10 mouse cellular contexts compared by ENCODE assay signal in the genomic region with DNA sequence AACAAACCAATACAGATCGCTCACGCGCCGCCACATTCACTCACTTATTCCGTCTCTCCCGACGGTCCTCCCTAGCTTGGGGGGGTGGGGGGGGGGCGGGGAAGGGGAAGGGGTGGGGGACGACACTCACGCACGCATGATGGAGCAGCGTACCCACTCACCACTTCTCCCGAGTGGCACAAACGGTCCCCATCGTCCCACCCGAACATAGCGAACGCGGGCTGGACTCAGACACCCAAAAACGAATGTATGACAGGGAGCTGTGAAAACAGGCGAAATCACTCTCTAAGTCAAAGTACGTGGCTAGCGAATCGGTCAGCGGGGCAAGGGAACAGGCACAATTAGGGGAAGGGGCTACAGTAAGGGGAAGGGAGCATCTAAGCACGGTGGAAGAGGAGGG. TPM values are rescaled to one million over a fixed set of nuclear protein-coding genes. Genes with fewer than 3 reads are reported as not detected.
DNase-seq lines count a peak whose midpoint lies in the region; ATAC-seq lines count a peak whose summit lies in the region.
"Had no signal": no experiment of that assay in that cellular context is flagged by ENCODE, and none has a peak within 500 bp of the region (broad histone marks: within the 10 kb centered on the region; RNA-seq: fewer than 3 reads in every experiment).

No protein-coding gene starts in this region.

- H3K4me1 ChIP-seq in intestine, embryonic 14.5 days (replicated peaks; ENCODE audit: control insufficient read depth, insufficient read depth, low read length) = no peaks in the 10 kb centered on the region
- H3K4me1 ChIP-seq in intestine, embryonic 16.5 days (ENCODE audit: control insufficient read depth, insufficient read depth, low read length) = no peaks in the 10 kb centered on the region
- H3K4me1 ChIP-seq: embryonic facial prominence, embryonic 12.5 days; limb, embryonic 12.5 days had no signal

- H3K4me3 ChIP-seq in intestine, embryonic 14.5 days (ENCODE audit: low read depth, low read length) = no peak overlapping the region
- no peak overlapping the region for H3K4me3 ChIP-seq in intestine, embryonic 16.5 days (ENCODE audit: low read length)
- H3K4me3 ChIP-seq: embryonic facial prominence, embryonic 12.5 days; limb, embryonic 12.5 days had no signal

- no peak for ATAC-seq in intestine, embryonic 14.5 days (replicated peaks; ENCODE audit: low FRiP score, low TSS enrichment, low read depth)
- ATAC-seq in intestine, embryonic 16.5 days = no peak

- H3K27ac ChIP-seq in intestine, embryonic 14.5 days (ENCODE audit: low read depth) = no peak overlapping the region
- no peak overlapping the region for H3K27ac ChIP-seq in intestine, embryonic 16.5 days (ENCODE audit: low read length)
- H3K27ac ChIP-seq: embryonic facial prominence, embryonic 12.5 days; limb, embryonic 12.5 days had no signal

- no peak overlapping the region for H3K9ac ChIP-seq in intestine, embryonic 14.5 days (ENCODE audit: low read length)
- H3K9ac ChIP-seq in intestine, embryonic 16.5 days (ENCODE audit: low read depth, low read length) = no peak overlapping the region
- H3K9ac ChIP-seq: embryonic facial prominence, embryonic 12.5 days; limb, embryonic 12.5 days had no signal

- DNase-seq in intestine, embryonic 14.5 days (ENCODE audit: low spot score) = peak; percentile 100
- peak; percentile 52 for DNase-seq in testis, postnatal 10 days (ENCODE audit: low spot score)
- no peak for DNase-seq in testis, postnatal 14 days (ENCODE audit: low spot score)
- peak; percentile 89 for DNase-seq in embryo, embryonic 10.5 days (ENCODE audit: low spot score)
- peak; percentile 73 for DNase-seq in retina, embryonic 14.5 days (ENCODE audit: low spot score)
- no peak for DNase-seq in urinary bladder, adult 2 months (ENCODE audit: low spot score)

- no peaks in the 10 kb centered on the region for H3K27me3 ChIP-seq in intestine, embryonic 14.5 days (replicated peaks; ENCODE audit: control insufficient read depth, insufficient read depth, low read length)
- H3K27me3 ChIP-seq in intestine, embryonic 16.5 days (replicated peaks; ENCODE audit: control insufficient read depth, insufficient read depth, low read length) = no peaks in the 10 kb centered on the region
- H3K27me3 ChIP-seq: embryonic facial prominence, embryonic 12.5 days; limb, embryonic 12.5 days had no signal

- H3K4me2 ChIP-seq in intestine, embryonic 14.5 days (ENCODE audit: low read length) = no peak overlapping the region
- H3K4me2 ChIP-seq in intestine, embryonic 16.5 days (ENCODE audit: low read depth, low read length) = no peak overlapping the region
- H3K4me2 ChIP-seq: embryonic facial prominence, embryonic 12.5 days; limb, embryonic 12.5 days had no signal

- 2% methylated on average over 25 of the region's 26 CpGs for WGBS in intestine, embryonic 14.5 days
- 2% methylated on average over 25 of the region's 26 CpGs for WGBS in intestine, embryonic 16.5 days

- no peaks in the 10 kb centered on the region for H3K36me3 ChIP-seq in intestine, embryonic 14.5 days (ENCODE audit: control insufficient read depth, insufficient read depth, low read length)
- no peaks in the 10 kb centered on the region for H3K36me3 ChIP-seq in intestine, embryonic 16.5 days (ENCODE audit: control insufficient read depth, insufficient read depth, low read length)
- H3K36me3 ChIP-seq: embryonic facial prominence, embryonic 12.5 days; limb, embryonic 12.5 days had no signal

- H3K9me3 ChIP-seq in intestine, embryonic 14.5 days (ENCODE audit: control insufficient read depth, low read length) = no peaks in the 10 kb centered on the region
- H3K9me3 ChIP-seq in intestine, embryonic 16.5 days (ENCODE audit: control insufficient read depth, low read length) = no peaks in the 10 kb centered on the region
- H3K9me3 ChIP-seq: embryonic facial prominence, embryonic 12.5 days; limb, embryonic 12.5 days had no signal

RNA-seq across cellular contexts. Expression of a gene that starts 30.2 kb away (rescaled TPM):
- not detected in 2 replicates for polyA plus RNA-seq in intestine, embryonic 14.5 days (2014; fragmentation: Nextera tagmentation; extraction: Ambion mirVana)
- polyA plus RNA-seq in intestine, embryonic 16.5 days (2015; fragmentation: Nextera tagmentation; extraction: Ambion mirVana) = not detected in 2 replicates
- not detected in 2 replicates for polyA plus RNA-seq in urinary bladder, adult 2 months (2012; rRNA removed)
- polyA plus RNA-seq: embryonic facial prominence, embryonic 12.5 days; limb, embryonic 12.5 days; small intestine, adult 2 months had no signal

RNA-seq across cellular contexts. Expression of a gene that starts 38.4 kb away (rescaled TPM):
- 32.0 and 32.6 TPM in 2 replicates for polyA plus RNA-seq in intestine, embryonic 14.5 days (2014; fragmentation: Nextera tagmentation; extraction: Ambion mirVana)
- 35.6 and 36.5 TPM in 2 replicates for polyA plus RNA-seq in intestine, embryonic 16.5 days (2015; fragmentation: Nextera tagmentation; extraction: Ambion mirVana)
- 70.1 and 81.8 TPM in 2 replicates for polyA plus RNA-seq in urinary bladder, adult 2 months (2012; rRNA removed)

Comparison
In these comparisons a context has a peak if more than half of its experiments do, and no peak if none do; other contexts are left out.
1. DNase-seq: peak in intestine, embryonic 14.5 days (single experiment), testis, postnatal 10 days (single experiment), embryo, embryonic 10.5 days (single experiment) and retina, embryonic 14.5 days (single experiment); none in testis, postnatal 14 days (single experiment) and urinary bladder, adult 2 months (single experiment).